Mouse (Mus musculus) lung, embryonic 15.5 days (tissue): ENCODE measurements at regions not wholly inside any gene's neighbourhood (a gene's known extent, or its start where the extent isn't known, plus 50 kb on each side); places are given as distances from the start of the nearest gene placed in this dataset.

Experiments used
- ATAC-seq: fragments of 200-750 bp; cut with Nextera tagmentation; 2 replicates; pipeline ENCODE4 v1.8.0; 2017; ENCODE audit warnings: moderate number of reproducible peaks, borderline replicate concordance; ENCODE audit not compliant: low FRiP score, low TSS enrichment; ENCODE audit errors: extremely low read depth
- H3K27ac ChIP-seq: fragments of 300-500 bp; sonication (generic); 2 replicates; pipeline ENCODE4 v1.5.1; 2015; ENCODE audit warnings: moderate library complexity, mild to moderate bottlenecking, inconsistent platforms
- H3K27me3 ChIP-seq: fragments of 300-500 bp; sonication (generic); 2 replicates; pipeline ENCODE4 v1.6.1; 2015; ENCODE audit warnings: inconsistent platforms
- H3K36me3 ChIP-seq: fragments of 300-500 bp; sonication (generic); 2 replicates; pipeline ENCODE4 v1.6.1; 2015; ENCODE audit warnings: inconsistent platforms
- H3K4me1 ChIP-seq: fragments of 300-500 bp; sonication (generic); 2 replicates; pipeline ENCODE4 v1.6.1; 2015; ENCODE audit warnings: inconsistent platforms
- H3K4me2 ChIP-seq: fragments of 300-500 bp; sonication (generic); 2 replicates; pipeline ENCODE4 v1.6.1; 2015; ENCODE audit warnings: inconsistent platforms, mild to moderate bottlenecking, moderate library complexity
- H3K4me3 ChIP-seq: fragments of 300-500 bp; sonication (generic); 2 replicates; pipeline ENCODE4 v1.5.1; 2015; ENCODE audit warnings: mild to moderate bottlenecking, inconsistent platforms
- H3K9ac ChIP-seq: fragments of 300-500 bp; sonication (generic); 2 replicates; pipeline ENCODE4 v1.6.1; 2015; ENCODE audit warnings: inconsistent platforms
- H3K9me3 ChIP-seq: fragments of 300-500 bp; sonication (generic); 2 replicates; pipeline ENCODE4 v1.6.1; 2016; ENCODE audit warnings: inconsistent platforms
- WGBS: fragments of 180-500 bp; shearing (Covaris S2); methylation state at CpG from one replicate; pipeline ENCODE4 v1.1.7; 2015; 5-methylcytosine and 5-hydroxymethylcytosine counted together

DNA sequence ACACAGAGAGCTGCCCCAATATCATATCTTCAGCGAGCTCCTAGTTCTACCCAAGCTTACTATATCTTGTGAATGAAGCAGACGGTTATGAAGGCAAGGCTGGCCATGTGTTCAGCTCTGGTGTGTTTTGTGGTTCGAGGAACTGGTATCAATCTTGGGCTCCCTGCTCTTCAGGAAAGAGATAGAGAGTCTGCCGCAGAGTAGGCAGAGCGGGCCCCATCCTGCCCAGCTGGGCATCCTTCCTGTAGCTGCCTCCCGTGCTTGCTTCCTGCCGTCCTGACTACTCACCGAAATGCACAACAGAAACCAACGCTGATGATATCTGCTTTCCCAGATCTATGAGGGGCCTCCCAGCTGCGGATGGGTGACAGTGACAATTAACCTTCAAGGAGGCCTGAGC is 60.3 kb downstream of the Snrpe start:
- Histone ChIP-seq H3K36me3 (no peaks in the 10 kb centered on the region), H3K9me3 (no peaks in the 10 kb centered on the region), H3K4me3 (no peak overlapping the region), H3K27me3 (no peaks in the 10 kb centered on the region), H3K9ac (no peak overlapping the region), H3K4me2 (no peak overlapping the region), H3K27ac (no peak overlapping the region), H3K4me1 (no peaks in the 10 kb centered on the region)
- 63% methylated on average over 10 of the region's 10 CpGs for WGBS
- ATAC-seq = no peak

DNA sequence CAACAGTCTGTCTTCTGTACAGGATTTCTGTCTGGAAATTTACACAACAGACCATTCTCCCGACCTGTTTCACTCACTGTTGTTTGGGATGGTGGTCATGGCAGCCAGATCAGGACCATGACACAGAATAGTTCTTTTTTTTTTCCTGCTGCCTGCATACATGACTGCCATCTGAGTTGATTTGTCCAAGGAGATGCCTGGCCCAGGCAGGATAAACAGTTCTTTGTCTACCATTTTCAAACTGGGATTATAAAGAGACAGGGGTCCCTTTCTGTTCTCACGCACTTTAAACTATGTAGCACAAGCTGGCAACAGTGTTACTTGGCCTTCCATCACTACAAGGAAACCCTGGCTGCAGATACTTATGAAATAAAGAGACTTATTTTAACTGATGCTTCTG is 61.1 kb downstream of the Snrpe start:
- Histone ChIP-seq H3K9me3 (no peaks in the 10 kb centered on the region), H3K36me3 (no peaks in the 10 kb centered on the region), H3K4me3 (no peak overlapping the region), H3K9ac (no peak overlapping the region), H3K4me2 (no peak overlapping the region), H3K4me1 (no peaks in the 10 kb centered on the region), H3K27me3 (no peaks in the 10 kb centered on the region), H3K27ac (no peak overlapping the region)
- WGBS = 64% methylated on average over 2 of the region's 2 CpGs
- ATAC-seq = no peak

DNA sequence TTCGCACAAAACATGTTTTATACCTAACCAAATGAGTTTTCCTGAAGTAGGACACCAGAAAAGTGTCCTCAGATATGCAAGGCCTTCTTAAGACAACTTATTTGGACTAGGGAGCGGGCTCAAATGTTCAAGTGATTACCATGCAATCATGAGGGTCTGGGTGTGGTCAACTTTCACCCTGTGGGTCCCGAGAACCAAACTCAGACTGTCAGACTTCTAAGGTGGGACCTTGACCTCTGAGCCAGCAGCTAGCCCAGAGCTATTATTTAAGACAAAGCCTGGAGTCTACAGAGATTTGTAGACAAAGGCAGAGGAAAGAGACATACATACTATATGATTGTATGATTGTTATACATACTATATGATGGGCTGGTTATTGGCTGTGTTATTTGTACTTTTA is 62.5 kb downstream of the Snrpe start:
- Histone ChIP-seq H3K4me1 (no peaks in the 10 kb centered on the region), H3K9ac (no peak overlapping the region), H3K27ac (no peak overlapping the region), H3K27me3 (no peaks in the 10 kb centered on the region), H3K36me3 (no peaks in the 10 kb centered on the region), H3K4me3 (no peak overlapping the region), H3K9me3 (no peaks in the 10 kb centered on the region), H3K4me2 (no peak overlapping the region)
- ATAC-seq = no peak
- 81% methylated on average over 3 of the region's 3 CpGs for WGBS

DNA sequence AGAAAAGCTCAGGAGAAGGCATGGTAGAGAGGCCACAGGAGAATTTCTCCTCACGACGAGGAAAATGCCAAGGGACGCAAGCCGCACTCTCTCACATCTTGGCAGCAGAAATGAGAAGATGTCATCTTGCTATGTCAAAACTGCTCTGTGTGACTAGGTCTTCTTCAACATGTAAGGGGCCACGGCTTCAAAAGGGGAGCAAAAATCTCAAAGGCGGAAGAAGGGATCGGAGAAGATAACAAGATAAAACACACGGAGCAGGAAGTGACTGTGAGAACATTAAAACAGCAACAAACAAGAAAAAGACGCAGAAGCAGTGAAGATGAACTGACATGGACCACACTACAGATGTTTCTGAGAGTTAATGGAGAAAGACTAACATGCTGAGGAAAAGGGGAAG is 65.1 kb downstream of the Snrpe start:
- H3K9me3 ChIP-seq = no peaks in the 10 kb centered on the region
- no peak overlapping the region for H3K27ac ChIP-seq
- no peaks in the 10 kb centered on the region for H3K4me1 ChIP-seq
- no peak overlapping the region for H3K4me2 ChIP-seq
- no peak overlapping the region for H3K4me3 ChIP-seq
- H3K9ac ChIP-seq = no peak overlapping the region
- WGBS = 63% methylated on average over 9 of the region's 9 CpGs
- ATAC-seq = no peak
- no peaks in the 10 kb centered on the region for H3K27me3 ChIP-seq
- H3K36me3 ChIP-seq = no peaks in the 10 kb centered on the region

DNA sequence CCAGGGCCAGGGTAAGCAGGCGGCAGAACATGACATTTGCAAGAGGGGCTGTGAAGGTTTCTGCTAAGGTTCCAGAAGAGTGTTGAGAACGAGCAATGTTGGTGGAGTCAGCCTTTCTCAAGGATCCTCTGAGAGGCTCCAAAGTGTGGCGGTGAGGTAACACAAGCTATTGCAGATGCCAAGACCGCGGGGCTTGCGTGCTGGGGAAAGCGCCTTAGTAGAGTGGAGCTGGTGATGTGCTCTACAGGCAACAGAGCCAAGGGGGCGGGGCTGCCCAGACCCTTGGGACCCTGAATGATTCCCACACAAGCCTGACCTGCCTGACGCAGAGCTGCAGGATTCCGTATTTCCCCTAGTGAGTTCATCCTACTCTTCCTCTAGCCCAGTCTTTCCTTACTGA is 66.3 kb downstream of the Snrpe start:
- Histone ChIP-seq H3K4me2 (no peak overlapping the region), H3K27me3 (no peaks in the 10 kb centered on the region), H3K4me3 (no peak overlapping the region), H3K27ac (no peak overlapping the region), H3K9ac (no peak overlapping the region), H3K4me1 (no peaks in the 10 kb centered on the region), H3K36me3 (no peaks in the 10 kb centered on the region), H3K9me3 (no peaks in the 10 kb centered on the region)
- WGBS = 80% methylated on average over 10 of the region's 10 CpGs
- ATAC-seq = no peak

DNA sequence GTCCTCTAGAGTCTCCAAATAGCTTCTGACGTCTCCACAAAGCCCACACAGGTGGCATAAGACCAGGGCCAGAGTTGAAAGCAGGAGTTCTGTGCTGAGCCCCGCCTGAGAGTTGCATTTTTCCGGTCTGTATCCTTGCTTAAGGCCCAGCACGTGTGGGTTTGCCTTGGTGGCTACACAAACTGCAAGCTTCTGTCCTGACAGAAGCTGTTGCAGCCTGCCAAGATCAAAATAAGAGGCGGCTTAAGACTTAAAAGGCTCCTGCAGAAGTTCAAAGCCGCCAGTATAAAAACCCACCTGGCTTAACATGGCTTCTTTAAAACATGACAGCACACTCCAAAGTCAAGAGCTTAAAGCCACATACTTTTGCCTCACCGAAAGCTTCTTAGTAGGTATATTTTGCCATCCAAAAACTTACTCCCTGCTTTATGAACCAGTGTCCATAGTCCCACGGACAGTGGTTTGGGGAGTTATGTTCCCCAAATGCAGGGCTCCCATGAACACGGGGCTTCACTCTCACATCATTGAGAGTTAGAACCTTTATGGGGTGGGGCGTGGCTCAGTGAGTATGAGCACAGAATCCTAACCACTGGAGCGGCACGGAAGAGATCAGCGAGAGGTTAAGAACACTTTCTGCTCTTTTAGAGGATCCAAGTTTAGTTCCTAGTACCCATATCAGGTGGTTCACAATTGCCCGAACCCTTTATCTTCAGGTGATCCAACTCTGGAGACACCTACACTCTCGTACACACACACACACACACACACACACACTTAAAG is 67.9 kb downstream of the Snrpe start:
- Histone ChIP-seq H3K36me3 (no peaks in the 10 kb centered on the region), H3K27ac (no peak overlapping the region), H3K9me3 (no peaks in the 10 kb centered on the region), H3K27me3 (no peaks in the 10 kb centered on the region), H3K9ac (no peak overlapping the region), H3K4me2 (no peak overlapping the region), H3K4me3 (no peak overlapping the region), H3K4me1 (no peaks in the 10 kb centered on the region)
- 66% methylated on average over 15 of the region's 15 CpGs for WGBS
- ATAC-seq = no peak

DNA sequence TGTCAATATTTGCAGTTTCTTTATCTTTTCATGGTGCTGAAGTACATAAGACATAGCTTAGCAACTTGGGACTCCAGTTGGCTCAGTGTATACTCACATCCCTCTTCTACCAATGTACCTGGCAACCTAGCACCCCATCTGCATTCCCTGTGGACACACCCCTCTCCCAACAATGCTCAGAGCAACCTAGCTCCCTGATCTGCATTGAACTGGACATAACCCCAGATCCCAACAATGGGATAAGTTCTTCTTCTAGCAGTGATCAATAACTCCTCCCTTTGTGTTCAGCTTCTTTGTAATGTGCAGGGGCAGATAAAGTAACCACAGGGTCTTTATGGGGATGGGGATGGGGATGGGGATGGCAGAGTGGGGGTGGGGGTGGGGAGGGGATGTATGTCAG is 79.4 kb downstream of the Snrpe start:
- Histone ChIP-seq H3K9ac (no peak overlapping the region), H3K27me3 (no peaks in the 10 kb centered on the region), H3K27ac (no peak overlapping the region), H3K4me1 (no peaks in the 10 kb centered on the region), H3K4me2 (no peak overlapping the region), H3K4me3 (no peak overlapping the region), H3K36me3 (no peaks in the 10 kb centered on the region), H3K9me3 (no peaks in the 10 kb centered on the region)
- no peak for ATAC-seq

DNA sequence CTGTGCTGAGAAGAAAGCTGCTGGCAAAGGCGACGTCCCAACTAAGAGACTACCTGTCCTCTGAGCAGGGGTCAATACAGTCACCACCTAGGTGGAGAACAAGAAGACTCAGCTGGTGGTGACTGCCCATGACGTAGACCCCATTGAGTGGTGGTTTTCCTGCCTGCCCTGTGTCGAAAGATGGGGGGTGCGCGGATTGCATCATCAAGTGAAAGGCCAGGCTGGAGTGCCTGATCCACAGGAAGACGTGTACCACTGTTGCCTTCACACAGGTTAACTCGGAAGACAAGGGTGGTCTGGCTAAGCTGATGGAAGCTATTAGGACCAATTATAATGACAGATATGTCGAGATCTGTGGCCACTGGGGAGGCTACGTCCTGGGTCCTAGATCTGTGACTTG is 80.3 kb downstream of the Snrpe start:
- H3K9ac ChIP-seq = no peak overlapping the region
- 89% methylated on average over 10 of the region's 10 CpGs for WGBS
- H3K4me2 ChIP-seq = no peak overlapping the region
- H3K4me1 ChIP-seq = no peaks in the 10 kb centered on the region
- no peak overlapping the region for H3K4me3 ChIP-seq
- no peaks in the 10 kb centered on the region for H3K27me3 ChIP-seq
- no peaks in the 10 kb centered on the region for H3K9me3 ChIP-seq
- H3K36me3 ChIP-seq = no peaks in the 10 kb centered on the region
- no peak for ATAC-seq
- H3K27ac ChIP-seq = no peak overlapping the region

DNA sequence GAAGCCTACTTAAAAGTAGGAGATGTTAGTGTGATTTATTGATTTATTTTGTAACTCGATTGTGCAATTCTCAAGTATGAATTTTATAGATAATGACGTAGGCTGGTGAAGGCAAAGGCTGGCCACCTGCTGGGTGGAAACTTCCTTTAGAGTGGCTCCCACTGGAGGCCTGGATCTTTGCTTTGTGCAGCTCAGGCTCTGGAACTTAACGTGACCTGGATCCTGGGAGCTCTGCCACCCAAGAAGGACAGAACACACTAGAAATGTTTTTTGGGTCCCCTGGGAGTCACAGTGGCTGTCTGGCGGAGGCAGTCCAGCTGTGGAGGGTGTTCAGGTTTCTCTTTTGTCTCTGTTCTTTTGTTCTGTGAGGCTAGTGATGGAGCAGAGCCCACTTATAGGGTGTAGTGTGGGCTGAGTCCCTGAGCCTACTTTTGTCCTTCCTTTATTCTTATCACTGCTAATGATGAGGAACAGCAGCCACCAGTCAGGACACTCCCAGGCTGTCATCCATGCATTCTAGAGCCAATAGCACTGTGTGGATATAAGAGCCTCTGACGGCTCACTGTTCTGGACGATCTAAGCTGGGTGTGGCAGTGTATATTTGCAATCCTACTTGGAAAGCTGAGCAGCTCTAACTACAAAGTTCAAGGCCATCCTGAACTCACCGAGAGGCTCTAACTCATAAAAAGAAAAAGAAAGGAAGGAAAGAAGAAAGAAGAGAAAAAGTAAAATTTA is 82.3 kb downstream of the Snrpe start:
- H3K27me3 ChIP-seq = no peaks in the 10 kb centered on the region
- H3K27ac ChIP-seq = no peak overlapping the region
- no peak for ATAC-seq
- no peaks in the 10 kb centered on the region for H3K36me3 ChIP-seq
- no peaks in the 10 kb centered on the region for H3K4me1 ChIP-seq
- no peak overlapping the region for H3K4me3 ChIP-seq
- H3K9me3 ChIP-seq = no peaks in the 10 kb centered on the region
- H3K9ac ChIP-seq = no peak overlapping the region
- H3K4me2 ChIP-seq = no peak overlapping the region
- WGBS = 54% methylated on average over 7 of the region's 7 CpGs

DNA sequence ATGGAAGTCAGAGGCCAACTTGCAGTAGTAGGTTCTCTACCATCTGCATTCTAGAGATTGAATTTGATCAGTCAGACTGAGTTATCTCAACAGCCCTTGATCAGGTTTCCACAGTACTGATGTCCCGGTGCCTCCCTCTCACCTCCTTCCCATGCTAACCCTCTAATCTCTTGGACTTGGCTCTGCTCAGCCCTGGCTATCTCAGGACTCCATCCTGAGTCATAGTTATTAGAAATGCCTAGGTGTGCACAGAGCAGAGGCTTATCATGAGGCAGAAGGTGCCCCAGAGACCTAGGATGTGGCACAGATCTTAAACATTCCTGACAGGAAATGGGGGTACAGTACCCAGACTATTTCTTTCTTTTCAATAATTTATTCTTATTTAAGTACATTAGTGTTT is 87.3 kb downstream of the Snrpe start:
- H3K4me3 ChIP-seq = no peak overlapping the region

DNA sequence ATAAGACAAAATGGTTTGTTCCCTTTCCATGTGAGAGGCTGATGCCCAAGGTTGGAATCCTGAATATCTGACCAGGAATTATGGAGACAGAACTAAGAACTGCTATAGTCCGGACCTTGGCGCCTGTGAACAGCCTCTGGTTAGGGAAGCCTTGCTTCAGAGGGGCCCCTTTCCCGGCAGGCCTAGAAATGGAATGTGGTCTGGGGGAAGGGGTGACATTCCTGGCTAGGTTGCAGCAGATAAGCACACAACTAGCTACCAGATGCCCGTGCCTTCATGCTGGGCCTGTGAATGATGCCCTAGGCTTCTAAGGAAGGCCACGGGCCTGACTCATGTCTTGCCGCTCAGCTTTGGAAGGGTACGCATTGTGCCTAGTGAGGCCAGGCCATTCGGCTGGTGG is 89.4 kb downstream of the Snrpe start:
- no peak overlapping the region for H3K27ac ChIP-seq

More for the DNA sequence above, 87.3 kb downstream of the Snrpe start:
- Histone ChIP-seq H3K27ac (no peak overlapping the region), H3K4me2 (no peak overlapping the region), H3K9ac (no peak overlapping the region), H3K27me3 (no peaks in the 10 kb centered on the region), H3K4me1 (peaks cover 4% of the 10 kb centered on the region; the same call in 1 of the 2 replicates), H3K36me3 (no peaks in the 10 kb centered on the region), H3K9me3 (no peaks in the 10 kb centered on the region)
- WGBS = 76% methylated on average over 1 of the region's 1 CpGs
- no peak for ATAC-seq

DNA sequence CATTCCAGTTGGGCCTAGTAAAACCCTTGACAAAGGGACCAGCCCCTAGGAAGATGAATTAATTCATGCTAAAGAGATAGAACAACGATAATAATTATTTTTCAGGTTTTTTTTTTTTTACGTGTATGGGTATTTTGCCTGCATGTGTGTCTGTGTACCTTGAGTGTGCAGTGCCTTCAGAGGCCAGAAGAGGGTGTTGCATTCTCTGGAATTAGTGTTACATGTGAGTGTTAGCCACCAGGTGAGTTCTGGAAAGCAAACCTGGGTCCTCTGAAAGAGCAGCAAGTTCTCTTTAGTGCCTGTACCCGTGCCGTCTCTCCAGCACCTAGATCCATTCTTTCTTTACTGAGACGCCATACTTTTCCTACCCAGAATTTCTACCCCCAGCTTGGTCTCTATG is 92.8 kb upstream of the Sox13 start:
- Histone ChIP-seq H3K4me1 (peaks cover 4% of the 10 kb centered on the region; the same call in 1 of the 2 replicates), H3K27ac (no peak overlapping the region), H3K9ac (no peak overlapping the region), H3K9me3 (no peaks in the 10 kb centered on the region), H3K36me3 (no peaks in the 10 kb centered on the region), H3K4me3 (no peak overlapping the region), H3K4me2 (no peak overlapping the region), H3K27me3 (no peaks in the 10 kb centered on the region)
- no peak for ATAC-seq
- WGBS = 94% methylated on average over 5 of the region's 5 CpGs

More for the DNA sequence above, 89.4 kb downstream of the Snrpe start:
- 46% methylated on average over 8 of the region's 8 CpGs for WGBS
- Histone ChIP-seq H3K9ac (no peak overlapping the region), H3K4me1 (peaks cover 4% of the 10 kb centered on the region; the same call in 1 of the 2 replicates), H3K4me3 (no peak overlapping the region), H3K9me3 (no peaks in the 10 kb centered on the region), H3K27me3 (no peaks in the 10 kb centered on the region), H3K4me2 (no peak overlapping the region), H3K36me3 (no peaks in the 10 kb centered on the region)
- ATAC-seq = no peak
